Mouse (Mus musculus) B cell, adult (primary cell): ENCODE measurements around the gene Usp17le. TPM values are rescaled to one million over a fixed set of nuclear protein-coding genes. Genes with fewer than 3 reads are reported as not detected.

Experiments
- total RNA-seq: library from RNA; stranded (reverse); gene quantifications from 4 replicates; pipeline ENCODE4 v1.2.4, GENCODE M21; 2023; ENCODE audit not compliant: inconsistent age

Gene Usp17le
- total RNA-seq: not detected in 4 replicates

DNA sequence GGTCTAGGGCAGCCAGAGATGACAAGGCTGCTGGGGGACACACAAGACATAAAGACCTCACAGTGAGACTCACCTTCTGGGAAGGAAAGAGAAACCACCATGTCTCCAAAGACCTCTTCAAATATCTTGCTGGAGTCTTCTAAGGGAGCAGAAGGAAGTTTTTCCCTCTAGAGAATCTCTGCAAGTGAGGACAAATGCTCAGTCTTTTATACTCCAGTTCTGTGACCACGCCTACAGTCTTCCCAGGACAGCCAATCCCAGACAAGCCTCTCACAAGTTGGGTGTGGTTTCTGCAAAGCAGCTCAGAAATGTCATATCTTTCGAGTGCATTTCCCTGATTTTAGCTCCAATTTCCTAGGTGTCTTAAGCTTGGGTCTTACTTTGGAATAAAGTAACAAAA is at the start of gene Usp17le:
Gene Usp17le, minus strand, starts transcription at position 101 of the 400 bp plus-strand sequence.

Other genes with a start within 250 kb of the Usp17le start
- not detected in 4 replicates for gene Olfr651, start 227.3 kb downstream of the Usp17le start, total RNA-seq
- gene Olfr652, start 216.6 kb downstream of the Usp17le start, total RNA-seq: not detected in 4 replicates
- not detected in 4 replicates for gene Olfr653, start 200.2 kb downstream of the Usp17le start, total RNA-seq
- not detected in 4 replicates for gene Olfr654, start 190.4 kb downstream of the Usp17le start, total RNA-seq
- gene Olfr655, start 175.7 kb downstream of the Usp17le start, total RNA-seq: 0.39 to 0.64 TPM in 2 of 4 replicates, not detected in the others
- not detected in 4 replicates for gene Olfr656, start 163.5 kb downstream of the Usp17le start, total RNA-seq
- not detected in 4 replicates for gene Olfr657, start 152.7 kb downstream of the Usp17le start, total RNA-seq
- not detected in 4 replicates for gene Olfr658, start 130.2 kb downstream of the Usp17le start, total RNA-seq
- not detected in 4 replicates for gene Olfr659, start 110.7 kb downstream of the Usp17le start, total RNA-seq
- gene Olfr661, start 91.0 kb downstream of the Usp17le start, total RNA-seq: not detected in 4 replicates
- not detected in 4 replicates for gene Usp17lb, start 65.1 kb upstream of the Usp17le start, total RNA-seq
- not detected in 4 replicates for gene Usp17la, start 79.5 kb upstream of the Usp17le start, total RNA-seq
- gene Olfr665, start 100.6 kb upstream of the Usp17le start, total RNA-seq: not detected in 4 replicates
- not detected in 4 replicates for gene Olfr666, start 118.5 kb upstream of the Usp17le start, total RNA-seq
- gene Olfr667, start 144.0 kb upstream of the Usp17le start, total RNA-seq: not detected in 4 replicates
- gene Olfr668, start 150.6 kb upstream of the Usp17le start, total RNA-seq: not detected in 4 replicates
- gene Olfr669, start 156.8 kb upstream of the Usp17le start, total RNA-seq: not detected in 4 replicates
- not detected in 4 replicates for gene Olfr670, start 185.2 kb upstream of the Usp17le start, total RNA-seq
- gene Olfr671, start 201.7 kb upstream of the Usp17le start, total RNA-seq: not detected in 4 replicates
- not detected in 4 replicates for gene Olfr672, start 224.6 kb upstream of the Usp17le start, total RNA-seq